Mouse (Mus musculus) adrenal gland, adult (tissue): ENCODE results near the gene Rtn4r.
A peak's percentile ranks its signal among the peaks of the same experiment; 100 is the strongest.

ENCODE experiments used
- DNase-seq, 2 experiments: peaks; one replicate each; pipeline ENCODE4 v3.0.0; 2022 to 2023; ENCODE audit warnings: low spot score in 1 of 2; ENCODE audit not compliant: inconsistent age in 2 of 2

The Rtn4r gene

GRCm38 (mm10) chr16:18154521-18155171 lies 27.2 kb downstream of the Rtn4r start:
- peak; percentile 88 to 95 for DNase-seq

- DNase-seq: no peak
Measured at GRCm38 (mm10) chr16:18156579-18157350, 29.3 kb downstream of the Rtn4r start.

DNA sequence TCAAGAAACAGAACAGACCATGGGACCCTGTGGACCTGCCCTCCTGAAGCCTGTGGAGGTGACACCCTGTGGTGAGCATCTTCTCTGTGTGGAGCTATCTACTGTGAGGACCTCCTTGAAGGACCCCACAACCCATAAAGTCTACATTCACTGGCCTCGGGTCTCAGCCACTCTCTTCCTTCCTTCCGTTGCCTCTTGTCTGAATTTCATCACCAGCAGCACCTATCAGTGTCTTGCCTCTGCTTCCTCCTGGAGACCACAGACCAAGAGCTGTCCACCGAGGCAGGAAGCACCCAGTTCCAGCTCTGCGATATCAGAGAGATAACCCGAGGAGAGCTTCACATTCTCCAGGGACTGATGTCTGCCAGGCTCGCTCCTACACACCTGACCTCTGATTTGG lies 31.8 kb downstream of the Rtn4r start:
- no peak for DNase-seq

GRCm38 (mm10) chr16:18159778-18160177 lies 32.3 kb downstream of the Rtn4r start:
- DNase-seq: no peak

DNA sequence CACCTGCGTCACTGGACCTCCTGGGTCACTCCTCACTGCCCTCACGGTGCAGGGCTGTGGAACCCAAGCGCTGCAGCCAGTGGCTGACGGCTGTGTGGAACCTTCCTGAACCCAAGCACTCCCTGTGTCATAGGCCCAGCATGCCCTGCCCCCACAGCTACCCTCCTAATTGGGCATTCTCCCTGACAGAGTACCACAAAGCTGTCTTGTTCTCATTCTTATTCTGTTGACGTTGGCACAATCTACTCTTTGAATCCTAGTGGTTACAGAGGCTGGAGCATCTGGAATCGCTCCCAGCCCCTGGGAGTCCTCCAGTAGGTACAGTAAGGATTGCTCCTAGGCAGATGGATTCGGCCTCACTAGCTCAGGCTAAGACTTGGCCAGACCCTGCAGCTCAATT lies 33.1 kb downstream of the Rtn4r start:
- no peak for DNase-seq

GRCm38 (mm10) chr16:18161190-18161589 lies 33.7 kb downstream of the Rtn4r start:
- DNase-seq: no peak

- DNase-seq: no peak
Measured at GRCm38 (mm10) chr16:18164642-18165238, 37.3 kb downstream of the Rtn4r start.

GRCm38 (mm10) chr16:18166613-18167190 lies 39.3 kb downstream of the Rtn4r start:
- DNase-seq: no peak

DNA sequence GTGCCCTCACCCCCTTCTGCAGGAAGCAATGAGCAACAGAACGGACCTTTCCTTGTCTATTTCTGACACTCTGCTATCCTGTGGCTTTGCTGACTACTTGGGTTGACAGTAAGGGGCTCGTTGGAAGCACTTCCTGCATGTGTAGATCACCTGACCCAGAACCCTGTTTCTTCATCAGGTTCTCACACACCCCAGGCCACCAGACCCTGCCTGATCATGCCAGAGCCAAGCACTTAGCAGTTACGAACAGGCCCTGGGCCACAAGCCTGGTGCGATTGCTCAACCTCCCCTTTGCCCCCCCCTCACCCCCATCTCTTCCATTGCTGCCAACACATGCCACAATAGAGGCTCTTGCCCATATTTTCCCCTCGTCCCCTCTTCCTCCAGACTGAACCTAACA lies 41.7 kb downstream of the Rtn4r start:
- no peak for DNase-seq

DNA sequence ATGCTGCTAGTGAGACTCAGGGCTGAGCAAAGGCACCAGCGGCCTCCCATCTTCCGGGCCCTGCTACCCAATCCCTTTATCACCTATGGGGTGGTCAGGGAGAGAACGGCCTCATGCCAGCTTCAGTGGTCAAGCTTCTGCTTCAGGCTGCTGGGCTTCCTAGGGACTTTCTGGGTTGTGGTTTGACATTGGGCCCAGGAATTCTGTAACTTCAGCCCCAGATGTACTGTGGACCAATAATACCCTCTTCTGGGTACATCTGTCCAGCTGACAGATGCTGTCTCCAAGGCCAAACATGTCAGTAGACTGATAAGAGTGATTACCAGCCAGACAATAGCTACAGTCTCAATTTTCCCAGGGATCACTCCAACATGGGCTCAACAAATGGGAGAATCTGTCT lies 42.3 kb downstream of the Rtn4r start:
- DNase-seq: peak; percentile 41 to 46

- peak; percentile 68 to 91 for DNase-seq
Measured at GRCm38 (mm10) chr16:18172266-18172855, 44.9 kb downstream of the Rtn4r start.

DNA sequence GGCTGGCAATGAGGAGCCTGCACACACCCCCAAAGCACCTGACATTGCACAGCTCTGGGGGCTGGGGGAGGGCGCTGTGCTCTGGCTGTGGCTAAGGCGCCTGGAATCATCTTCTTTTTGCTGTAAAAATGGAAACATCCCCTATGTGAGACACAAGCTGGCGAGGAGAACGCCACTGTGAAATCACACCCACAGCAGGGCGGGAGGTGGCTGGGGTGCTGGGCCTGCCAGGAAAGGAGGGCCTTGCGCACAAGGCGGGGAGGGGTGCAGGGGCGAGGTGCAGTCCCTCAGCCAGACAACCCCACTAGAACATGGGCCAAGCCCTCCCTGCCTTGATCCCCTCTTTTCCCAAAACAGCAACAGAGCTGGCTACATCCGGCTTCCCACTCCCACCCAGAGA lies 45.8 kb downstream of the Rtn4r start:
- DNase-seq: no peak

GRCm38 (mm10) chr16:18173788-18174187 lies 46.3 kb downstream of the Rtn4r start:
- DNase-seq: no peak

DNA sequence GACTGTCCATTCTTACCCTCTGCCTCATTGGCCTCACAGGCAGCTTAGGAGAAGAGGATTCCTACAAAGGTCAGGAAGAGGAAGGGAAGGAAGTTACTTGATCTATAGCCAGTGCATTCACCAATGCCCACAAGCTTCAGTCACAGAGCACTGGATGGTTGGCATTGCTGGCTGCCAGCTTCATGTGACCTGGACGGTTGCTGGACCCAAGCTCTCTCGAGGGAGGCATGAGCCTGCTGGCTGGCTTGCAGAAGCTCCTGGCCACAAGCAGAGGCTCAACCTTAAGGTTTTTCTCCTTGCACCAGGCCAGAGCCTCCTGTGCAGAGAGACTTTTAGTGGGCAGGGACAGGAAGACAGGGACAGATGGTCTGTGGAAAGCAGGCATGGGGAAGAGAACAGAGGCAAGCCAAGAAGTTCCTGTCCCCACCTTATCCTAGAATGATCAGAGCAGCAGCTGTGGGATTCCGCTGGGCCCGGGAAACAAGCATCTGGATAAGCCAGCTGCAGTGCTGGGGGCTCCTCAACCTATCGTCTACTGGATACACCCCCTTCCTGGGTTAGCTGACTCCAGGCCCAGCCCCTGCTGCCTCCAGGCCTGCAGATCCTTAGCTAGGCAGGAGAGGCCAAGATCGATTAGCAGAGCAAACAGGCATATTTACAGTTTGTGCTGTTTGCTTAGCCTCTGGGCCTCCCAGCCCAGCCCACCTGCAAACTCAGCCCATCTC lies 48.5 kb downstream of the Rtn4r start:
- no peak for DNase-seq

DNA sequence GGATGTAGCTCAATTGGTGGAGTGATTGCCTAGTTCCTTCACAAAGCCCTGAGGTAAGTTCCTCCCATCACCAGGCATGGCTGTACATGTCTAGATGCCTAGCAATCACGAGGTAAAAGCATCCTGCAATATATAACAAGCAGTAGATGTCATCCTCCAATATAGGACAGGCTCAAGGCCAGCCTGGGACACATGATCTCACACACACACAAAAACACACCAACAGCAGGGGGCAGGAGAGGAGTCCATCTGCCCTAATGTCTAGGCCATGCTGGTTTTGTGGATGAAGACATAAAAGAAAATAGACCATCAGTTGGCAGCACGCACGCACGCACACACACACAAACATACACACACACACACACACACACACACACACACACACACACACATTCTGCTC lies 49.3 kb downstream of the Rtn4r start:
- peak in 1 of 2 experiments; percentile 50 for DNase-seq

GRCm38 (mm10) chr16:18179591-18179990 lies 52.1 kb downstream of the Rtn4r start:
- no peak for DNase-seq

GRCm38 (mm10) chr16:18181398-18181797 lies 54.0 kb downstream of the Rtn4r start:
- no peak for DNase-seq

DNA sequence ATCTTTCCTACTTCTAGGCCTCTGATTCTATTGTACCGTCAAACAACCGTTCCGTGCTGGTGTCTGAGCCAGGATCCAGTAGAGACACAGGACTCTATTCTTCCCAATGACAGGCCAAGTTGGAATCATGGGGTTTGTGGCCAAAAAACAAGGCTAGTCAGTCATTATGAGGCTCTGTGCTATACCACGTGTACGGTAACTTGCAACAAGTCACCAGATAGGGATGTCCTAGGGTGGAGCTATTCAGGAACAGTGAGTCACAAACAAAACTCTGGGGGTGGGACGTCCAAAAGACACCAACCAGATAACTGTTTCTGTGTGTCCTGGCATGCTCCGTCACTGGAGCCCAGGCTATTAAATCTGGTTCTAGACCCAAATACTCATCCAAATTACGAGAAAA lies 55.3 kb downstream of the Rtn4r start:
- no peak for DNase-seq

- DNase-seq: no peak
Measured at GRCm38 (mm10) chr16:18185715-18186449, 58.4 kb downstream of the Rtn4r start.

DNA sequence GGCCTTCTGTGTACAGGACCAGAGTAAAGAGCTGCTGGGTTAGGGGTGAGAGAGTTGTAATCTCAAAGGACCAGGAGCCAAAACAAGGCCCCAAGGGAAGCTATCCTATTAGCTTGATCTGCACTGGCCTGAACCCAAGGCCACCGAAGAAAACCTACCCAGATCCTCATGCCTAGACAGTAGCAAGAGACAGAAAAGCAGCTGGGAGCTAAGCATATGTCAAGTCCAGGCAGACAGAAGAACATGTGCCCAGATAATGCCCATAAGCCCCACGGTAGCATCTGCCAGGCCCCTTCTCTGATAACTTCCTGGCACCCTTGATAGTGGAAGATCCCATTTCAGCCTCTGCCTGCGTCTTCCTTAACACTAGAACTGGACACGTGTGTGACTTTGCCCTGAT lies 59.4 kb downstream of the Rtn4r start:
- no peak for DNase-seq
